Mouse (Mus musculus) liver, postnatal 0 days (tissue): ENCODE measurements around the gene Stk24.

ENCODE experiments used
- CTCF ChIP-seq: sonication (generic); IDR thresholded peaks from 2 replicates; pipeline ENCODE4 v1.5.1; 2016; ENCODE audit warnings: antibody characterized with exemption, low read depth
- EP300 ChIP-seq: IDR thresholded peaks from 2 replicates; pipeline ENCODE4 v1.6.1; 2016; ENCODE audit warnings: antibody characterized with exemption, low read depth, mild to moderate bottlenecking

- TF ChIP-seq EP300 (no peak), CTCF (no peak)
These were observed 74.3 kb downstream of the Stk24 start for GRCm38 (mm10) chr14:121305316-121306064.
